Mouse (Mus musculus): ENCODE results near the gene Amacr. TPM values are rescaled to one million over a fixed set of nuclear protein-coding genes. Genes with fewer than 3 reads are reported as not detected.
"Not testable (repeated sequence)": the region's sequence is repeated elsewhere in the genome, so short reads cannot be mapped to it uniquely, and the experiment has no call there.

Gene Amacr
- polyA plus RNA-seq, 1 experiment from 2014 or later: 15.2 TPM

DNA sequence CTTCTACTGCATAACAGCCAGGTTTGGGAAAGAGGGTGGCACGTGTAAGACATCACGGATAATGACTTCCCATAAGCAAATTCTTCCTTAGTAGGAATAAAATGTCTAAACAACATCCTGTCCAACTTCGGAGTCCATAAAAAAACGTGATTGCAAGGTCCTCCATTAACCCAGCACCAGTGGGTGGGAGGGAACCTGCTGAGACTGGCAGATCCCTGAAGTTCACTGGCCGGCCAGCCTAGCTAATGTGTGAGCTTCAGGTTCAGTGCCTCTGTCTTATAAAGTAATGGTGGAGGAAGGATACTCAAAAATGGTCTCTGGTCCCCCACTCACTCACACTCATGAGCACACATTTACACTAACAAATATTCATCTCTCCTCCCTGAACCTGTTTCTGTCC lies 26.4 kb upstream of the Amacr start:
- ChIA-PET POLR2A (no interaction called here), CTCF (no interaction called here)
- DNase-seq (ENCODE audit: low read depth, low spot score) (no peak), ATAC-seq (no peak)
- no peak for TF ChIP-seq CTCF (IDR thresholded peaks at IDR 0.05)
- in situ Hi-C loops (cut with MboI; ENCODE audit: low pct_unique_long_range_greater_than_20kb): no loop called here
- H3K27me3 ChIP-seq: no peaks in the 10 kb centered on the region

- ATAC-seq (no peak), DNase-seq (ENCODE audit: low read depth, low spot score) (no peak)
- no peaks in the 10 kb centered on the region for H3K27me3 ChIP-seq
- ChIA-PET POLR2A (no interaction called here), CTCF (interaction anchor here (0.7 kb wide), 1 partner anchor 9 kb away, joined by 3 read pairs; no protein-coding TSS in a partner anchor)
- in situ Hi-C loops (cut with MboI; ENCODE audit: low pct_unique_long_range_greater_than_20kb): no loop called here
- TF ChIP-seq CTCF (IDR thresholded peaks at IDR 0.05): no peak
Observed at GRCm38 (mm10) chr15:10956706-10957105, 24.9 kb upstream of the Amacr start.

DNA sequence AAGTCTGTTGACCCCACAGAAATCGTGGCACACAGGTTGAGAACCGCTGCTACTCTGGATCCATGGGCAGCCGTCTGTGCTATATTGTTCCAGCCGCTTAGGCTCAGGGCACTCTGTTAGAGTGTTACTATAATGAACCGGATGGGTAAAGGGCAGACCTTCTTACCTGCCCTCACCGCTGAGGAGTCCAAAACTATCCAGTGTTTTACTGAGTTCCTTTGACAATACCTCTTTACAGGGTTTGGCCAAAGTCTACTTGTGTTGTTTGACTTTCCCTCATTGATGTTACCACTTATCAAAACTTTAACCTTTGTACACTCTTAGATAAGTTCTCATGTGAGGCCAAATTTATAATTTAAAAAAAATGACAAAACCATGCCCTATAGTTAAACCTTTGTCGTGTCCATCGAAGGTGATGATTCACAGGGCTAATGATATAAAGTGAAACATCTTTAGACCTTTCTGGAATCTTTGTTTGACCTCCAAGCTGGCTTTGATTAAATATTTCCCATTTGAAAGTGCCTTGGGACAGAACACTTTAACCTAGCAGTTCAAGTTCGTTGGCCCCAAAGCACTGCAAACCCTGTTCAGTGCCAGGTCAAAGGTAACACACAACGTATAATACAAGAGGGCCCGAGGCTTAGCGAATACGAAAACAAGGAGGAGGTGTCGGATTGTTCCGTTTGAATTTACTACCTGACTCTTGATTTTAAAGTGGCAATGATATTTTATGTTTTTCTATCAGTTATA lies 22.1 kb upstream of the Amacr start:
- in situ Hi-C loops (cut with MboI; ENCODE audit: low pct_unique_long_range_greater_than_20kb): no loop called here

GRCm38 (mm10) chr15:10960267-10960666 lies 21.3 kb upstream of the Amacr start:
- peaks cover 6% of the 10 kb centered on the region for H3K27me3 ChIP-seq
- TF ChIP-seq CTCF (IDR thresholded peaks at IDR 0.05): no peak
- ATAC-seq: no peak
- no peak for DNase-seq (ENCODE audit: low read depth, low spot score)
- CTCF ChIA-PET: no interaction called here
- POLR2A ChIA-PET: no interaction called here
- in situ Hi-C loops (cut with MboI; ENCODE audit: low pct_unique_long_range_greater_than_20kb): no loop called here

More for the DNA sequence above, 22.1 kb upstream of the Amacr start:
- TF ChIP-seq CTCF (IDR thresholded peaks at IDR 0.05): no peak
- ATAC-seq (no peak), DNase-seq (ENCODE audit: low read depth, low spot score) (no peak)
- ChIA-PET POLR2A (no interaction called here), CTCF (no interaction called here)
- H3K27me3 ChIP-seq: peaks cover 6% of the 10 kb centered on the region

- TF ChIP-seq CTCF (IDR thresholded peaks at IDR 0.05): no peak
- ChIA-PET CTCF (no interaction called here), POLR2A (no interaction called here)
- no peak for DNase-seq (ENCODE audit: low read depth, low spot score)
- no peak for ATAC-seq
- in situ Hi-C loops (cut with MboI; ENCODE audit: low pct_unique_long_range_greater_than_20kb): no loop called here
- H3K27me3 ChIP-seq: peaks cover 6% of the 10 kb centered on the region
Observed at GRCm38 (mm10) chr15:10962601-10963000, 19.0 kb upstream of the Amacr start.

DNA sequence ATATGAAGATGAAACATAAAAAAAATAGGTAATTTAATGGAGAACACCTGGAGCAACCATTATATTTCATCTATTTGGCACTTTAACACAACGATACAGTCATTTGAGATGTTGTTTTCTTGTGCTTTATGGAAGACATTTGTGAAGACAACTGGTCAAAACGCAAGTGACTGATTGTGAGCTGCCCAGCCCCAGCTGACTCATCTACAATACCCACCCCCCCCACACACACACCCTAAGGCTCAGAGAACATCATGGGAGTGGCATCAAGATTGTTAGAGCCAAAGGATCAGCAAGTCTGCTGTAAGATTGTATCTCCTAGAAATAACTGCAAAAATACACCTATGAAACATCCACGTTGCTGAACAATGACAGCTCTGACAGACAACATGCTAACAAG lies 12.1 kb upstream of the Amacr start:
- POLR2A ChIA-PET: no interaction called here
- in situ Hi-C loops (cut with MboI; ENCODE audit: low pct_unique_long_range_greater_than_20kb): no loop called here
- no peak for TF ChIP-seq CTCF (IDR thresholded peaks at IDR 0.05)
- CTCF ChIA-PET: interaction anchor here (1.2 to 1.6 kb wide), 2 partner anchors 10 to 12 kb away, joined by 3 to 5 read pairs; partner anchors contain the start of gene Amacr
- ATAC-seq (no peak), DNase-seq (ENCODE audit: low read depth, low spot score) (no peak)
- no peaks in the 10 kb centered on the region for H3K27me3 ChIP-seq

- in situ Hi-C loops (cut with MboI; ENCODE audit: low pct_unique_long_range_greater_than_20kb): no loop called here
- POLR2A ChIA-PET: no interaction called here
- ATAC-seq (no peak), DNase-seq (ENCODE audit: low read depth, low spot score) (no peak)
- no peak for TF ChIP-seq CTCF (IDR thresholded peaks at IDR 0.05)
- no peaks in the 10 kb centered on the region for H3K27me3 ChIP-seq
- CTCF ChIA-PET: interaction anchor here (1.2 to 1.6 kb wide), 2 partner anchors 9 to 11 kb away, joined by 3 to 5 read pairs; partner anchors contain the start of gene Amacr
Observed at GRCm38 (mm10) chr15:10970777-10971176, 10.8 kb upstream of the Amacr start.

DNA sequence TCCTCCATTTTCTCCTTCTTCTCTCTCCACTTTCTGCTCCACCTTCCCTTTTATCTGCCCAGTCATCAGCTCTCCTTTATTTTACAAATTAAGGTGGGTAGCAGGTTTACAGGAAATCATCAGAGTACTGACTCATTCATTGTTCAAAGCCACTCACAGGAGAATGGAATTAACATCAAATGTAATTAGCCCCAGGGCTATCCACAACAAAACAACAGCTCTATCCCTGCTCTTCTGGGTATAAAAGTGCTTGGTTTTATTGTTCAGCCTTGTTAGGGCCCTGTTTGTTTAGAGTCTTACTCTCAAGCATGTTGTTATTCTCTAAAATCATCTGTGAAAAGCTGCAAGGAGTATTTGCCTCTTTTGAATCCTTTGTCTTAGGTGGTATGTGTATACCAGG lies 4.4 kb upstream of the Amacr start:
- no peaks in the 10 kb centered on the region for H3K27me3 ChIP-seq
- ChIA-PET POLR2A (no interaction called here), CTCF (no interaction called here)
- in situ Hi-C loops (cut with MboI; ENCODE audit: low pct_unique_long_range_greater_than_20kb): no loop called here
- ATAC-seq: no peak
- no peak for DNase-seq (ENCODE audit: low read depth, low spot score)
- TF ChIP-seq CTCF (IDR thresholded peaks at IDR 0.05): no peak

- TF ChIP-seq CTCF (IDR thresholded peaks at IDR 0.05): no peak
- DNase-seq (ENCODE audit: low read depth, low spot score): no peak
- ChIA-PET CTCF (interaction anchor here (1.5 kb wide), 1 partner anchor 11 kb away, joined by 5 read pairs; no protein-coding TSS in a partner anchor), POLR2A (interaction anchor here (0.6 to 0.7 kb wide), 3 partner anchors 13 to 32 kb away, joined by 3 to 4 read pairs (median 4); no protein-coding TSS in a partner anchor)
- no peaks in the 10 kb centered on the region for H3K27me3 ChIP-seq
- in situ Hi-C loops (cut with MboI; ENCODE audit: low pct_unique_long_range_greater_than_20kb): no loop called here
- ATAC-seq: no peak
Observed at GRCm38 (mm10) chr15:10980712-10981111, 844 bp upstream of the Amacr start.

- POLR2A ChIA-PET: interaction anchor here (0.6 kb wide), 2 partner anchors 37 to 1887 kb away, joined by 3 to 4 read pairs; no protein-coding TSS in a partner anchor
- TF ChIP-seq CTCF (IDR thresholded peaks at IDR 0.05): no peak
- DNase-seq (ENCODE audit: low read depth, low spot score): no peak
- peak; percentile 4 for ATAC-seq
- in situ Hi-C loops (cut with MboI; ENCODE audit: low pct_unique_long_range_greater_than_20kb): no loop called here
- H3K27me3 ChIP-seq: no peaks in the 10 kb centered on the region
- CTCF ChIA-PET: interaction anchor here (1.2 to 1.5 kb wide), 3 partner anchors 9 to 481 kb away, joined by 3 to 6 read pairs (median 4); no protein-coding TSS in a partner anchor
Observed at GRCm38 (mm10) chr15:10982064-10982435, 494 bp downstream of the Amacr start.

DNA sequence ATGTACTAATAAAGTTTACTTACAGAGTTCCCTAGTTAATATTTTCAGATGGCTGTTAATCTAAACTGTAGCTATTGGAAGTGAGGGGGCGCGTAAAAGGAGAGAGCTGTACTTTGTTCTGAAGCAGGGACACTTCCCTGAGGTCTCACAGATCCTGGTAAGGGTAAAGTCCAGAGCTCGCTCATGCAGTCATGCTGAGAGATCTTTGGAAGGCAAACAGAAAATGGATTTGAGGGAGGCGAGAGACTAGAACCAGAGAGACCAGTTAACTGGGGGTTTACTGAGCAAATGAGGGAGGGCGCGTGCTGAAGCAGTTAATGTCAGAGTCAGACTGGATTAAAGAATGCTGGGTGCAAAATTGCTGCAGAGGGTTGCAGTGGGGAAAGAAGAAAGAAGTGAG lies 4.2 kb downstream of the Amacr start:
- in situ Hi-C loops (cut with MboI; ENCODE audit: low pct_unique_long_range_greater_than_20kb): no loop called here
- TF ChIP-seq CTCF (IDR thresholded peaks at IDR 0.05): no peak
- no peak for ATAC-seq
- H3K27me3 ChIP-seq: no peaks in the 10 kb centered on the region
- ChIA-PET CTCF (interaction anchor here (0.7 to 2.0 kb wide), 3 partner anchors 65 to 485 kb away, joined by 3 to 5 read pairs (median 3); no protein-coding TSS in a partner anchor), POLR2A (interaction anchor here (0.7 kb wide), 1 partner anchor 505 kb away, joined by 5 read pairs; no protein-coding TSS in a partner anchor)
- DNase-seq (ENCODE audit: low read depth, low spot score): no peak

DNA sequence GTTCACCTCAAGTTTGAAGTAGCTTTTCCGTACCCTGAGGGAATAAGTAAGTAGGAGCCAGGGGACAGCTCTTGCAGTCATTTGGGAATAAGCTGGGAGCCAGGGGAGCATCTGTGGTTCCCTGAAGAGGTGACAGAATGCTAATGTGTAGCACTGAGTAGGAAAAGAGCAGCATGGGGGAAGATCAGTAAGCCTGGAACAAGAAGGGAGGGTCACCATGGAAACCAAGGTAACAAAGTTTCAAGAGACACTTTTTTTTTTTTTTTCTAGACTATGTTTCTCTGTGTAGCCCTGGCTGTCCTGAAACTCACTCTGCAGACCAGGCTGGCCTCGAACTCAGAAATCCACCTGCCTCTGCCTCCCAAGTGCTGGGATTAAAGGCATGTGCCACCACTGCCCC lies 4.9 kb downstream of the Amacr start:
- DNase-seq (ENCODE audit: low read depth, low spot score); in situ Hi-C loops (cut with MboI; ENCODE audit: low pct_unique_long_range_greater_than_20kb); ATAC-seq; H3K27me3 ChIP-seq: not testable (repeated sequence)
- ChIA-PET CTCF (interaction anchor here (0.8 to 2.0 kb wide), 2 partner anchors 393 to 485 kb away, joined by 3 to 5 read pairs; no protein-coding TSS in a partner anchor), POLR2A (interaction anchor here (0.7 kb wide), 1 partner anchor 506 kb away, joined by 5 read pairs; no protein-coding TSS in a partner anchor)

Measured in Patski (cell line).